In the genomic region with DNA sequence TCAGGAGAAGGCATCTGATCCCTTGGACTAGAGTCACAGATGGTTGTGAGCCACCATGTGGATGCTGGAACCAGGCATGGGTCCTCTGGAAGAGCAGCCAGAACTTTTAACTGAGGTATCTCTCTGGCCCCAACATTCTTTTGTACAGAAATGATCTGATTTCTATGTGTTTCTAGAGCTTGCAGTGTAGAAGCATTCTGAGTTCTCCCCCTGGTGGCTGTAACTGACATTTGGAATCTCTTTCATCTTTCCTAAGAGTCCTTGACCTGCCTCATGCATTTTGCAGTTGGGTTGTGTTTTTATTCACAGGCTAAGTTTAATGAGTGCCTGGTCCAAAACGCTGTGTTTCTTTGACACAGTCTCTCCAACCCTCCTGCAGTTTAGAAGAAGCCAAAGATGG, we compare ENCODE assay signal across 9 mouse cellular contexts. TPM values are rescaled to one million over a fixed set of nuclear protein-coding genes. Genes with fewer than 3 reads are reported as not detected.
DNase-seq lines count a peak whose midpoint lies in the region; TF ChIP-seq lines count a peak whose summit lies in the region.
"Had no signal": no experiment of that assay in that cellular context is flagged by ENCODE, and none has a peak within 500 bp of the region (broad histone marks: within the 10 kb centered on the region; RNA-seq: fewer than 3 reads in every experiment).

No protein-coding gene starts in this region.

- no peak for TF ChIP-seq EP300 in CH12.LX (IDR thresholded peaks at IDR 0.05; ENCODE audit: low read length)

- no peaks in the 10 kb centered on the region; the same call in 1 of the 2 replicates for H3K4me1 ChIP-seq in kidney, adult 2 months (ENCODE audit: control insufficient read depth, insufficient read depth, low read length)
- H3K4me1 ChIP-seq in CH12.LX (ENCODE audit: control insufficient read depth in 1 of 2, insufficient read depth in 2 of 2) = peaks cover 4 to 9% of the 10 kb centered on the region in 2 experiments; a peak in 3 of 4 replicates

- H3K9me3 ChIP-seq in CH12.LX (replicated peaks; ENCODE audit: low read length) = no peaks in the 10 kb centered on the region
- H3K9me3 ChIP-seq: heart, embryonic 15.5 days had no signal

- in situ Hi-C loops in CH12.LX (cut with MboI; ENCODE audit: low pct_ligation_motif_present, low pct_unique_long_range_greater_than_20kb, low sequenced_read_pairs) = no loop called here

- dilution Hi-C loops in CH12.LX (cut with MboI; ENCODE audit: extremely low pct_ligation_motif_present, extremely low pct_unique_long_range_greater_than_20kb, low sequenced_read_pairs) = no loop called here

- H3K27me3 ChIP-seq in kidney, adult 2 months (replicated peaks; ENCODE audit: control insufficient read depth, insufficient read depth, low read length) = no peaks in the 10 kb centered on the region; the same call in 1 of the 2 replicates
- H3K27me3 ChIP-seq in CH12.LX (replicated peaks) = no peaks in the 10 kb centered on the region
- H3K27me3 ChIP-seq: heart, embryonic 15.5 days had no signal

- DNase-seq in kidney, adult 2 months = peak; percentile 37
- no peak for DNase-seq in kidney, adult 18-20 months
- peak; percentile 44 for DNase-seq in CH12.LX (ENCODE audit: extremely low read depth)
- DNase-seq in NIH3T3 (ENCODE audit: low read depth) = peak; percentile 54
- DNase-seq in layer of hippocampus, adult 2 months (ENCODE audit: low spot score in 2 of 2) = peak; percentile 36 to 58
- no peak for DNase-seq in thymus, postnatal 4 days
- DNase-seq in right cerebral cortex, postnatal 25 days = no peak
- DNase-seq: liver had no signal

- peak; percentile 61 for TF ChIP-seq RAD21 in CH12.LX (IDR thresholded peaks at IDR 0.05; ENCODE audit: low read depth, low read length)

- no peaks in the 10 kb centered on the region for H3K36me3 ChIP-seq in kidney, adult 2 months (ENCODE audit: control insufficient read depth, insufficient read depth, low read length)
- H3K36me3 ChIP-seq in CH12.LX (replicated peaks in 1 of 2; ENCODE audit: control insufficient read depth in 1 of 2, insufficient read depth in 1 of 2, low read length in 1 of 2) = no peaks in the 10 kb centered on the region
- H3K36me3 ChIP-seq: heart, embryonic 15.5 days had no signal

- no peak overlapping the region for H3K4me3 ChIP-seq in kidney, adult 2 months (ENCODE audit: insufficient read depth, low read depth, low read length)
- no peak overlapping the region for H3K4me3 ChIP-seq in CH12.LX (replicated peaks in 1 of 3; ENCODE audit: low read depth in 2 of 3, low read length in 2 of 3, poor library complexity in 1 of 3)
- H3K4me3 ChIP-seq in layer of hippocampus, adult 2 months = no peak overlapping the region
- H3K4me3 ChIP-seq: heart, embryonic 15.5 days had no signal

- H3K79me2 ChIP-seq in CH12.LX (replicated peaks; ENCODE audit: control insufficient read depth, extremely low read depth, insufficient read depth, poor library complexity, severe bottlenecking) = no peaks in the 10 kb centered on the region

- no peak for TF ChIP-seq POLR2A in kidney, adult 2 months (IDR thresholded peaks at IDR 0.05; ENCODE audit: low read depth, low read length)
- no peak for TF ChIP-seq POLR2A in CH12.LX (IDR thresholded peaks at IDR 0.05; ENCODE audit: low read depth, low read length)

- no peak overlapping the region for H3K4me2 ChIP-seq in CH12.LX (ENCODE audit: insufficient read depth, low read depth, poor library complexity, severe bottlenecking)
- H3K4me2 ChIP-seq: heart, embryonic 15.5 days had no signal

- no peak for TF ChIP-seq CTCF in kidney, adult 2 months (conservative IDR thresholded peaks at IDR 0.05; ENCODE audit: insufficient read depth, insufficient read length, low read depth, low read length)
- peak; percentile 19 to 74 for TF ChIP-seq CTCF in CH12.LX (conservative IDR thresholded peaks at IDR 0.05 in 1 of 2, IDR thresholded peaks at IDR 0.05 in 1 of 2; ENCODE audit: low read depth in 2 of 2, low read length in 2 of 2)
- peak; percentile 87 for TF ChIP-seq CTCF in layer of hippocampus, adult 2 months (conservative IDR thresholded peaks at IDR 0.05)

- 20% methylated on average over 1 of the region's 1 CpGs for WGBS in kidney, adult 2 months

- no peak overlapping the region for H3K9ac ChIP-seq in CH12.LX (ENCODE audit: insufficient read depth, low read depth)
- H3K9ac ChIP-seq: heart, embryonic 15.5 days had no signal

- H3K27ac ChIP-seq in kidney, adult 2 months (ENCODE audit: insufficient read depth, low read depth, low read length) = no peak overlapping the region
- H3K27ac ChIP-seq in CH12.LX (ENCODE audit: insufficient read depth, low read depth) = no peak overlapping the region
- H3K27ac ChIP-seq in layer of hippocampus, adult 2 months = no peak overlapping the region
- H3K27ac ChIP-seq: heart, embryonic 15.5 days had no signal

TF ChIP-seq in CH12.LX, 34 proteins besides CTCF, POLR2A, EP300 and RAD21:
- TF ChIP-seq SMC3 (IDR thresholded peaks at IDR 0.05; ENCODE audit: low read depth, low read length) = peak; percentile 79
- no peak for TF ChIP-seq MXI1 (IDR thresholded peaks at IDR 0.05; ENCODE audit: low read depth, low read length)
- no peak for TF ChIP-seq NRF1 (IDR thresholded peaks at IDR 0.05; ENCODE audit: low read depth, low read length)
- 0 out of 2 replicates have a peak, but pooled peaks have one; percentile 12 for TF ChIP-seq NELFE (IDR thresholded peaks at IDR 0.05; ENCODE audit: low read depth, low read length)

RNA-seq across cellular contexts. Expression of a gene that starts 43.2 kb away (rescaled TPM):
- polyA plus RNA-seq in kidney, adult 2 months (2012; rRNA removed) = 31.1 and 32.5 TPM in 2 replicates
- total RNA-seq in CH12.LX (2012; rRNA removed) (not detected in 2 replicates), CH12.LX (2014; rRNA removed) (not detected in 2 replicates)
- 0.22 TPM in 1 of 2 replicates, not detected in the other for polyA plus RNA-seq in CH12.LX (2012; ENCODE audit: insufficient read length, low read depth)
- 10 to 100 TPM; 17.9 to 21.4 TPM for total RNA-seq in layer of hippocampus, adult 2 months (2021)

Comparison
In these comparisons a context has a peak if more than half of its experiments do, and no peak if none do; other contexts are left out.
1. DNase-seq: peak in kidney, adult 2 months (single experiment), CH12.LX (single experiment), NIH3T3 (single experiment) and layer of hippocampus, adult 2 months (2 of 2); none in kidney, adult 18-20 months (single experiment), thymus, postnatal 4 days (single experiment) and right cerebral cortex, postnatal 25 days (single experiment).
2. RNA of a gene that starts 43.2 kb away (total RNA-seq): 17.9 to 21.4 TPM in layer of hippocampus, adult 2 months; not detected in CH12.LX; every median in the first group is over 10 times any median in the second.